Mouse (Mus musculus): ENCODE results near the gene Ntm.

DNA sequence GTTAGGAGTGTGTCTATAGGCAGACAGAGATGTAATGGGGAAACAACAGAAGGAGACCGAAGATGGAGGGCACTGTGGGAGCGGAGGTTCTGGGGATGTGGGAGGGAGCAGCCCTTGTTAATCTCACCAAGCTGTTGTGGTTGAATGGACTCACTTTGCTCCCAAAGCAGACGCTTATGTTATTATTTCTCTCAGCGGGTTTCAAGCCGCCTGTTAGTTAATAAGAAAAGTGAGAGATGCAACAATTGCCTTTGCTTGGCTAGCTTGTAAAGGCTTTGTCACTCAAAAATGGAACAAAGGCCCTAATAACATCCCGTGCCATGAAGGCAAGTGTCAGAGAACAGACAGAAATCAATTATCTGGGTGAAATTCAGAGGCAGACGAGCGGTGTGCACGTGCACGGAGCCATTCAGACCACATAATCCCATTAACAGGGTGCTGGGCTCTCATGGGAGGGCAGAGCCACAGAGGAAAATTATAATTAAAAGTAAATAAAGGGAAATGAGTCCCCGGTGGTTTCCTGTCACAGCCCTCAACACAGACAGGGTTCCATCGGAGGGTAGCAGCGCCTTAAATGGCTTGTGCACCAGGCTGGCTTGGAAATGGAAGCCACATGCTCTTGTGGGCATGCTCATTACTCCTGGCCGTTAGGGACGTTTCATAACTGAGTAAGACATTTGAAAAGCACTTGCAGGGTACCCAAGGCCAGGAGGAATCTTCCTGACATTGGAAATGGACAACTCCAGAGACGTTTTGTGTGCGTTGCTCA, 448.2 kb downstream of the Ntm start:
- TF ChIP-seq POLR2A (IDR thresholded peaks at IDR 0.05; ENCODE audit: insufficient read length, low read depth) (no peak), MAX (IDR thresholded peaks at IDR 0.05; ENCODE audit: low read depth) (no peak), CEBPB (IDR thresholded peaks at IDR 0.05; ENCODE audit: insufficient read depth, poor library complexity, severe bottlenecking) (no peak), REST (IDR thresholded peaks at IDR 0.05; ENCODE audit: insufficient read depth, insufficient read length) (no peak), POLR2AphosphoS2 (IDR thresholded peaks at IDR 0.05; ENCODE audit: insufficient read length, low read depth) (no peak), TCF12 (IDR thresholded peaks at IDR 0.05; ENCODE audit: insufficient read depth, poor library complexity, severe bottlenecking) (no peak), MYOG (IDR thresholded peaks at IDR 0.05; ENCODE audit: control insufficient read depth in 1 of 3, insufficient read depth in 1 of 3, insufficient read length in 2 of 3, low read depth in 2 of 3) (no peak), TCF3 (IDR thresholded peaks at IDR 0.05; ENCODE audit: insufficient read length, low read depth) (no peak), USF1 (IDR thresholded peaks at IDR 0.05; ENCODE audit: low read depth) (no peak)
